Mouse (Mus musculus) CH12.LX (cell line): ENCODE measurements at regions not wholly inside any gene's neighbourhood (a gene's known extent, or its start where the extent isn't known, plus 50 kb on each side); places are given as distances from the start of the nearest gene placed in this dataset.

Experiments used
- DNase-seq: peaks from one replicate; pipeline ENCODE4 v3.0.0-alpha.2; 2013; ENCODE audit errors: extremely low read depth
- H3K27ac ChIP-seq: 2 replicates; pipeline ENCODE4 v1.5.1; 2012; ENCODE audit warnings: low read depth, mild to moderate bottlenecking, control low read depth, moderate library complexity; ENCODE audit not compliant: insufficient read depth
- H3K27me3 ChIP-seq: replicated peaks from 2 replicates; pipeline ENCODE3; 2012; ENCODE audit warnings: inconsistent platforms
- H3K36me3 ChIP-seq, 2 experiments: replicated peaks in 1 of 2; 2 replicates each; pipeline versions ENCODE3 to v1.6.1; 2012; ENCODE audit warnings: inconsistent platforms in 1 of 2, low read length in 1 of 2, mild to moderate bottlenecking in 1 of 2, mixed read lengths in 1 of 2, moderate library complexity in 1 of 2; ENCODE audit not compliant: control insufficient read depth in 1 of 2, insufficient read depth in 1 of 2
- H3K4me1 ChIP-seq, 2 experiments: 2 replicates each; pipeline ENCODE4 v1.6.1; 2012; ENCODE audit warnings: inconsistent platforms in 1 of 2, moderate library complexity in 1 of 2; ENCODE audit not compliant: insufficient read depth in 2 of 2, control insufficient read depth in 1 of 2
- H3K4me2 ChIP-seq: 2 replicates; pipeline ENCODE4 v1.6.1; 2012; ENCODE audit warnings: low read depth, mild to moderate bottlenecking, control low read depth; ENCODE audit not compliant: poor library complexity, insufficient read depth, severe bottlenecking
- H3K4me3 ChIP-seq, 3 experiments: fragments of 150-350 bp in 1 of 3; sonication (generic) in 1 of 3; replicated peaks in 1 of 3; 2 replicates each; pipeline versions ENCODE3 to v1.5.1; 2011 to 2012; ENCODE audit warnings: low read depth in 2 of 3, low read length in 2 of 3, mild to moderate bottlenecking in 2 of 3, moderate library complexity in 2 of 3, control low read depth in 1 of 3, improper control_type of control experiment in 1 of 3, inconsistent platforms in 1 of 3, mixed read lengths in 1 of 3; ENCODE audit not compliant: poor library complexity in 1 of 3
- H3K79me2 ChIP-seq: replicated peaks from 2 replicates; pipeline ENCODE4 v1.6.1; 2012; ENCODE audit warnings: mild to moderate bottlenecking, moderate library complexity; ENCODE audit not compliant: control insufficient read depth, poor library complexity, insufficient read depth, severe bottlenecking; ENCODE audit errors: extremely low read depth
- H3K9ac ChIP-seq: 2 replicates; pipeline ENCODE4 v1.6.1; 2012; ENCODE audit warnings: low read depth, mild to moderate bottlenecking, control low read depth, moderate library complexity; ENCODE audit not compliant: insufficient read depth
- H3K9me3 ChIP-seq: replicated peaks from 2 replicates; pipeline ENCODE3; 2012; ENCODE audit warnings: low read length, inconsistent platforms, mixed read lengths
- BHLHE40 ChIP-seq: IDR thresholded peaks from 2 replicates; pipeline ENCODE4 v1.6.1; 2011; ENCODE audit warnings: mild to moderate bottlenecking, low read depth, low read length, improper control_type of control experiment
- CHD1 ChIP-seq: IDR thresholded peaks from 2 replicates; pipeline ENCODE4 v1.6.1; 2012; ENCODE audit warnings: low read depth, low read length, improper control_type of control experiment, inconsistent platforms
- CTCF ChIP-seq, 2 experiments: IDR thresholded peaks in 1 of 2; conservative IDR thresholded peaks in 1 of 2; 2 replicates each; pipeline ENCODE4 v1.5.1; 2011 to 2012; ENCODE audit warnings: low read depth in 2 of 2, low read length in 2 of 2, improper control_type of control experiment in 1 of 2, inconsistent platforms in 1 of 2, mild to moderate bottlenecking in 1 of 2, moderate library complexity in 1 of 2
- E2F4 ChIP-seq: IDR thresholded peaks from 2 replicates; pipeline ENCODE4 v1.6.1; 2011; ENCODE audit warnings: low read depth, low read length, improper control_type of control experiment; ENCODE audit not compliant: insufficient replicate concordance
- GABPA ChIP-seq: IDR thresholded peaks from 2 replicates; pipeline ENCODE4 v1.6.1; 2012; ENCODE audit warnings: low read depth, low read length, improper control_type of control experiment, inconsistent platforms; ENCODE audit not compliant: insufficient replicate concordance
- MXI1 ChIP-seq: IDR thresholded peaks from 2 replicates; pipeline ENCODE4 v1.6.1; 2011; ENCODE audit warnings: mild to moderate bottlenecking, low read depth, low read length, improper control_type of control experiment
- NELFE ChIP-seq: IDR thresholded peaks from 2 replicates; pipeline ENCODE4 v1.6.1; 2011; ENCODE audit warnings: low read depth, low read length, improper control_type of control experiment
- PAX5 ChIP-seq: IDR thresholded peaks from 2 replicates; pipeline ENCODE4 v1.6.1; 2012; ENCODE audit warnings: low read length, inconsistent platforms, mixed read lengths
- POLR2A ChIP-seq: IDR thresholded peaks from 2 replicates; pipeline ENCODE4 v1.6.1; 2011; ENCODE audit warnings: low read depth, mild to moderate bottlenecking, improper control_type of control experiment, low read length
- POLR2AphosphoS2 ChIP-seq: IDR thresholded peaks from 2 replicates; pipeline ENCODE4 v1.6.1; 2011; ENCODE audit warnings: low read depth, low read length, improper control_type of control experiment
- SIN3A ChIP-seq: IDR thresholded peaks from 2 replicates; pipeline ENCODE4 v1.6.1; 2012; ENCODE audit warnings: low read length, improper control_type of control experiment, inconsistent platforms
- SMC3 ChIP-seq: IDR thresholded peaks from 2 replicates; pipeline ENCODE4 v1.6.1; 2011; ENCODE audit warnings: low read depth, low read length, improper control_type of control experiment
- TCF12 ChIP-seq: IDR thresholded peaks from 2 replicates; pipeline ENCODE4 v1.6.1; 2014; ENCODE audit warnings: low read depth, mild to moderate bottlenecking, inconsistent platforms, low read length, improper control_type of control experiment
- UBTF ChIP-seq: IDR thresholded peaks from 2 replicates; pipeline ENCODE4 v1.6.1; 2012; ENCODE audit warnings: low read depth, mild to moderate bottlenecking, inconsistent platforms, low read length, improper control_type of control experiment, moderate library complexity
- ZC3H11A ChIP-seq: IDR thresholded peaks from 2 replicates; pipeline ENCODE4 v1.6.1; 2012; ENCODE audit warnings: low read depth, mild to moderate bottlenecking, inconsistent platforms, low read length, improper control_type of control experiment
- ZKSCAN1 ChIP-seq: IDR thresholded peaks from 2 replicates; pipeline ENCODE4 v1.6.1; 2012; ENCODE audit warnings: low read depth, inconsistent platforms, low read length, improper control_type of control experiment, borderline replicate concordance
- dilution Hi-C: fragments of 300-500 bp; cut with MboI; formaldehyde crosslinking; loops from 2 replicates; pipeline ENCODE4 v1.14.3; 2020; ENCODE audit warnings: low sequenced_read_pairs; ENCODE audit not compliant: extremely low pct_unique_long_range_greater_than_20kb, extremely low pct_ligation_motif_present
- in situ Hi-C: fragments of 300-500 bp; cut with MboI; formaldehyde crosslinking; loops from 3 replicates; pipeline ENCODE4 v1.14.3; 2019; ENCODE audit warnings: low sequenced_read_pairs, low pct_ligation_motif_present, low pct_unique_long_range_greater_than_20kb, mixed read lengths

DNA sequence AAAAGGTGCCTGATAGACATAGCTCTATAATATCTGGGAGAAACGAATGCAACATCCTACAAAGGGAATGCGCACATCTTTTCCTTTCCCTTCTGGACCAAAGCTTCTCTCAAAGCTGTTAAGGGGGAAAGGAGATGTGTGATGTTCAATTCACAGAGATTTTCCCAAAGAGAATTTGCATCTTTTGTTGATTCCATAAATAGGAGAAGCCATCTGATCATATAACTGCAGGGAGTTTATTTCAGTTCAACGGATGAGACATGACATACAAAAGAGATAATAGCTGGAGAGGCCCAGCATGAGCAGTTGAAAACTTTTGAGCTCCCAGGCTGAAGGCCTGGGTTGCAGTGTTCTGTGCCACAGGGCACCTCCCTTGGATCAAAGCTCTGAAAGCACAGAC, 1169.1 kb downstream of the Sorcs3 start:
- peaks cover 48% of the 10 kb centered on the region for H3K9me3 ChIP-seq
- no peak overlapping the region for H3K4me2 ChIP-seq
- dilution Hi-C loops, result no loop called here
- H3K27ac ChIP-seq, result no peak overlapping the region
- in situ Hi-C loops, result no loop called here
- no peaks in the 10 kb centered on the region for H3K4me1 ChIP-seq
- no peaks in the 10 kb centered on the region for H3K27me3 ChIP-seq
- no peak for TF ChIP-seq NELFE
- TF ChIP-seq BHLHE40, result no peak
- TF ChIP-seq CTCF (conservative IDR thresholded peaks at IDR 0.05 in 1 of 2, IDR thresholded peaks at IDR 0.05 in 1 of 2; ENCODE audit: low read depth in 2 of 2, low read length in 2 of 2), result no peak
- TF ChIP-seq SMC3, result no peak
- no peak for TF ChIP-seq POLR2AphosphoS2
- no peak for TF ChIP-seq CHD1
- no peak for TF ChIP-seq UBTF
- TF ChIP-seq ZKSCAN1, result no peak
- TF ChIP-seq GABPA, result no peak
- no peak for TF ChIP-seq MXI1
- TF ChIP-seq E2F4, result no peak
- no peak for TF ChIP-seq SIN3A
- no peak for TF ChIP-seq ZC3H11A
- no peak overlapping the region for H3K9ac ChIP-seq
- H3K4me3 ChIP-seq, result no peak overlapping the region
- no peak for DNase-seq
- H3K36me3 ChIP-seq, result no peaks in the 10 kb centered on the region
- H3K79me2 ChIP-seq, result no peaks in the 10 kb centered on the region

DNA sequence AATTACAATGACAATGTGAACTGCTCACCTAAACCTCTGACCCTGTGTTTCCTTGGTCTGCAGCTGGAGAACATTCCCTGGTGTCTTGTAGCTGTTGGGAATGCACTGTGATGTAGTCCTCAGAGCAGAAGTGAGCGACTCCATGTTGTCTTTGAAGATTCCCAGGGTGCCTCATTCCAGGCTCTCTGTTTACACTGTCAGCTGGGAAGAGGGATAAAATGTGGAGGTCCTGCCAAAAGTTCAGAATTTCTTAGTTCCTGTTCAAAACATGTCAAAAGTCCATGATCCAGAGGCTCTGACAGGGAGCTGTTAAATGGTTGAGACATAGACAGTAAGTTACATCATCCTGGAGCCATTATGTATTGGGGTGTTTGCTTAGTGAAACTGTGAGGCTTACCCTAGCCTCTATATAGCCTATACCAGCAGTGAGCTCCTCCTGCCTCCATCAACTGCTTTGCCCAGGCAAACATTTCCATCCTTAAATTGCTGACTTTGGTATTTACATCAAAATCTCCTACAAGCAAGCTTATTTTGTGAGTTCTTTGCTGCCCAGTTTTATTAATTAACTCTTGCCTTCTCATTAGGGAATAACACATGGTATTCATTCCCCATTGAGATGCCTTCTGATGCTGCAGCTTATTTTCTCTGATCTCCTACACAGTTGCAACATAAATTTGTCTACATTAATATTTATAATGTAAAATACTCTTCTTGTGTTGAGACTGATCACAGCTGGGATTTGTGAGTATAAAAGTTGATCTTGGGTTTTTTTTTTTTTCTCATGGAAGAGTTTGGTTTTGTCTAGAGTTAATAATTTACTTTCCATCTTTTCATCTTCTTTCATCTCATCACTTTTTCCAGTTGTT, 1170.2 kb downstream of the Sorcs3 start:
- DNase-seq, result no peak
- dilution Hi-C loops, result no loop called here
- no peaks in the 10 kb centered on the region for H3K79me2 ChIP-seq
- no peak overlapping the region for H3K27ac ChIP-seq
- in situ Hi-C loops, result no loop called here
- peaks cover 57% of the 10 kb centered on the region for H3K9me3 ChIP-seq
- H3K36me3 ChIP-seq, result no peaks in the 10 kb centered on the region
- no peak overlapping the region for H3K9ac ChIP-seq
- H3K4me1 ChIP-seq, result no peaks in the 10 kb centered on the region
- no peak overlapping the region for H3K4me2 ChIP-seq
- TF ChIP-seq TCF12 (no peak), POLR2A (no peak), PAX5 (no peak), E2F4 (no peak)
- TF ChIP-seq, all 38 proteins: peak for 0
- Histone ChIP-seq H3K4me3 (no peak overlapping the region), H3K27me3 (no peaks in the 10 kb centered on the region)
